Mouse (Mus musculus) heart, adult 2 months (tissue): Measurements from ENCODE around the gene Abtb1.

Experiments used
- CTCF ChIP-seq: fragments of 200-600 bp; IDR thresholded peaks from 2 replicates; pipeline ENCODE4 v1.8.1; 2022; ENCODE audit warnings: antibody characterized with exemption, mild to moderate bottlenecking, moderate library complexity
- POLR2A ChIP-seq: fragments of 200-500 bp; IDR thresholded peaks from 2 replicates; pipeline ENCODE4 v1.6.1; 2011; ENCODE audit warnings: mild to moderate bottlenecking, low read depth, low read length, control low read depth; ENCODE audit not compliant: insufficient read depth

GRCm38 (mm10) chr6:88843781-88844725 is 2.3 kb upstream of the Abtb1 start:
- TF ChIP-seq CTCF (no peak), POLR2A (no peak)
